ENCODE assay signal across 13 mouse cellular contexts in genomic region chr13:5724364-5724763, GRCm38 (mm10).
A peak's percentile ranks its signal among the peaks of the same experiment; 100 is the strongest.
DNase-seq lines count a peak whose midpoint lies in the region; ATAC-seq and TF ChIP-seq lines count a peak whose summit lies in the region.
"Had no signal": no experiment of that assay in that cellular context is flagged by ENCODE, and none has a peak within 500 bp of the region (broad histone marks: within the 10 kb centered on the region; RNA-seq: fewer than 3 reads in every experiment).

No protein-coding gene starts in this region.

- no peaks in the 10 kb centered on the region for H3K27me3 ChIP-seq in heart, adult 2 months (ENCODE audit: control insufficient read depth, insufficient read depth, low read length)
- H3K27me3 ChIP-seq in heart, embryonic 10.5 days (ENCODE audit: insufficient read depth, poor library complexity, severe bottlenecking), result no peaks in the 10 kb centered on the region
- H3K27me3 ChIP-seq in forebrain, postnatal 0 days (ENCODE audit: insufficient read depth, low read length), result no peaks in the 10 kb centered on the region
- H3K27me3 ChIP-seq: embryonic facial prominence, embryonic 12.5 days; limb, embryonic 15.5 days; megakaryocyte, embryonic 14.5 days had no signal

- 61% methylated on average over 1 of the region's 1 CpGs for WGBS in heart, adult 2 months
- WGBS in heart, embryonic 10.5 days, result 52% methylated on average over 1 of the region's 1 CpGs
- 57% methylated on average over 1 of the region's 1 CpGs for WGBS in forebrain, postnatal 0 days

- H3K9me3 ChIP-seq in heart, embryonic 10.5 days, result no peaks in the 10 kb centered on the region
- H3K9me3 ChIP-seq in forebrain, postnatal 0 days (ENCODE audit: low read length), result no peaks in the 10 kb centered on the region
- H3K9me3 ChIP-seq: embryonic facial prominence, embryonic 12.5 days; limb, embryonic 15.5 days; megakaryocyte, embryonic 14.5 days had no signal

- TF ChIP-seq POLR2A in heart, adult 2 months (IDR thresholded peaks at IDR 0.05; ENCODE audit: insufficient read depth, low read depth, low read length), result no peak
- no peak for TF ChIP-seq POLR2A in embryonic fibroblast, embryonic 13.5 days (IDR thresholded peaks at IDR 0.05; ENCODE audit: low read depth, low read length)

- no peak for TF ChIP-seq EP300 in heart, adult 2 months (IDR thresholded peaks at IDR 0.05; ENCODE audit: insufficient read depth, low read depth, low read length)

- peak in 1 of 2 experiments; percentile 38 for DNase-seq in heart, adult 2 months
- no peak for DNase-seq in heart, embryonic 10.5 days (ENCODE audit: low spot score)
- peak; percentile 84 for DNase-seq in 3134 (ENCODE audit: extremely low read depth, insufficient read length, low spot score)
- DNase-seq in Muller cell, postnatal 12 days (ENCODE audit: inconsistent ontology term), result peak; percentile 95
- DNase-seq in spleen, postnatal 4 days (ENCODE audit: low spot score in 2 of 2), result no peak
- DNase-seq in cerebellum, adult 11-12 months, result no peak
- no peak for DNase-seq in forebrain, postnatal 0 days
- DNase-seq: thymus, adult 18-20 months had no signal

- no peak for ATAC-seq in forebrain, postnatal 0 days

- peak overlapping the region; percentile 24 for H3K27ac ChIP-seq in heart, adult 2 months
- no peak overlapping the region for H3K27ac ChIP-seq in heart, embryonic 10.5 days
- H3K27ac ChIP-seq in embryonic fibroblast, embryonic 13.5 days (ENCODE audit: insufficient read depth, low read length), result peak overlapping the region; percentile 58
- H3K27ac ChIP-seq in forebrain, postnatal 0 days (ENCODE audit: low read depth, low read length), result no peak overlapping the region
- H3K27ac ChIP-seq: embryonic facial prominence, embryonic 12.5 days; layer of hippocampus, adult 2 months; limb, embryonic 15.5 days had no signal

- no peak overlapping the region for H3K9ac ChIP-seq in heart, adult 2 months (ENCODE audit: low read depth, low read length)
- H3K9ac ChIP-seq in forebrain, postnatal 0 days, result no peak overlapping the region
- H3K9ac ChIP-seq: embryonic facial prominence, embryonic 12.5 days; limb, embryonic 15.5 days had no signal

- TF ChIP-seq CTCF in heart, adult 2 months (IDR thresholded peaks at IDR 0.05), result no peak
- TF ChIP-seq CTCF in embryonic fibroblast, embryonic 13.5 days (IDR thresholded peaks at IDR 0.05; ENCODE audit: borderline replicate concordance, insufficient read depth, low read length), result no peak
- TF ChIP-seq CTCF in forebrain, postnatal 0 days (IDR thresholded peaks at IDR 0.05; ENCODE audit: low read depth), result no peak

- H3K36me3 ChIP-seq in heart, adult 2 months (ENCODE audit: control insufficient read depth, insufficient read depth, low read length), result no peaks in the 10 kb centered on the region
- no peaks in the 10 kb centered on the region for H3K36me3 ChIP-seq in heart, embryonic 10.5 days
- no peaks in the 10 kb centered on the region for H3K36me3 ChIP-seq in forebrain, postnatal 0 days (ENCODE audit: insufficient read depth)
- H3K36me3 ChIP-seq: embryonic facial prominence, embryonic 12.5 days; limb, embryonic 15.5 days had no signal

- intact Hi-C loops in heart, adult 2 months (cut with DNase I), result no loop called here

- no peaks in the 10 kb centered on the region for H3K4me1 ChIP-seq in heart, adult 2 months (ENCODE audit: control insufficient read depth, insufficient read depth, low read length)
- H3K4me1 ChIP-seq in heart, embryonic 10.5 days, result no peaks in the 10 kb centered on the region
- H3K4me1 ChIP-seq in embryonic fibroblast, embryonic 13.5 days (ENCODE audit: control insufficient read depth, insufficient read depth, low read length), result no peaks in the 10 kb centered on the region
- H3K4me1 ChIP-seq in forebrain, postnatal 0 days (ENCODE audit: insufficient read depth), result 0 out of 2 replicates have a peak, but pooled peaks cover 5% of the 10 kb centered on the region
- H3K4me1 ChIP-seq: embryonic facial prominence, embryonic 12.5 days; limb, embryonic 15.5 days had no signal

- H3K79me2 ChIP-seq in heart, adult 2 months (replicated peaks; ENCODE audit: control insufficient read depth, insufficient read depth, low read length), result no peaks in the 10 kb centered on the region

- H3K4me2 ChIP-seq in forebrain, postnatal 0 days (ENCODE audit: low read depth), result no peak overlapping the region
- H3K4me2 ChIP-seq: embryonic facial prominence, embryonic 12.5 days; limb, embryonic 15.5 days had no signal

- no peak overlapping the region; the same call in 1 of the 2 replicates for H3K4me3 ChIP-seq in heart, adult 2 months
- no peak overlapping the region for H3K4me3 ChIP-seq in heart, embryonic 10.5 days
- no peak overlapping the region for H3K4me3 ChIP-seq in embryonic fibroblast, embryonic 13.5 days (ENCODE audit: insufficient read depth, low read length)
- no peak overlapping the region for H3K4me3 ChIP-seq in forebrain, postnatal 0 days (ENCODE audit: low read depth, low read length)
- H3K4me3 ChIP-seq: embryonic facial prominence, embryonic 12.5 days; layer of hippocampus, adult 2 months; limb, embryonic 15.5 days; megakaryocyte, embryonic 14.5 days had no signal

Comparison
In these comparisons a context has a peak if more than half of its experiments do, and no peak if none do; other contexts are left out.
1. H3K27ac ChIP-seq: peak in heart, adult 2 months (single experiment) and embryonic fibroblast, embryonic 13.5 days (single experiment); none in heart, embryonic 10.5 days (single experiment) and forebrain, postnatal 0 days (single experiment).
2. DNase-seq: peak in 3134 (single experiment) and Muller cell, postnatal 12 days (single experiment); none in heart, embryonic 10.5 days (single experiment), spleen, postnatal 4 days (0 of 2), cerebellum, adult 11-12 months (single experiment) and forebrain, postnatal 0 days (single experiment).